Mouse (Mus musculus): Measurements from ENCODE around the gene Iscu.

DNA sequence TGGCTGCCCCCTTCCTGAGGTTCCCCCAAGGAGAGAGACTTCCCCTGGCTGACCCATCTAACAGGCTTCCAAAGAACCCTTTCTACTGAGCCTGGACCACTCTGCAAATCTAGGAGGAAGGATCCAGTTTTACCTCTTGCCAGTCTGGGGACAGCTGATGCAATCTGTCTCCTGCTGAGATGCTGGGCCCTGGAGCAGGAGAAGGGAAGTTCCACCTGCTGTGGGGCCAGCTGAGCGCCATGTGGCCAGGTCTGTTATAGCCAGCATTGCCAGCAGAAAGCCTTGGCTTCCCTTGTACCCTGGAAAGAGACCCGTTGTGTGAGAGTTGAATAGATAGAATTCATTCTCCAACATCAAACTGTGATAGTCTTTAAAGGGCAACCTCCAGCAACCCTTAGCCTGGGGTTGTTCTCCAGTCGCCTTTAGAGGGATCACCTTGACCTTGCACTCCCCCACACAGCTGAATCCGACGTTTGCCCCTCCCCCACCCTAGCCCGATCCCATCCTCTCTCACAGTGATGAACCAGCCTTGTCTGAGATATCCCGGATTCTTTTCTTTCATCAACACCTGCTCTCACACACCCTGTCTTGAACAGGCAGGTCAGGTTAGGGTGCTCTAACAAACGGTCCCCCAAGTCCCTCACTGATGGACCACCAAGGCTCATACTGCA, 48.8 kb upstream of the Iscu start:
- no peak for TF ChIP-seq POLR2A (IDR thresholded peaks at IDR 0.05; ENCODE audit: insufficient read depth, low read length)
- no peak for TF ChIP-seq CTCF (IDR thresholded peaks at IDR 0.05; ENCODE audit: low read depth, low read length)
- TF ChIP-seq EP300 (IDR thresholded peaks at IDR 0.05; ENCODE audit: insufficient read depth, low read depth, low read length): peak; percentile 64; the same call in 1 of the 2 replicates
